Mouse (Mus musculus) midbrain, embryonic 10.5 days (tissue): ENCODE measurements around the gene Ipo7. TPM values are rescaled to one million over a fixed set of nuclear protein-coding genes. Genes with fewer than 3 reads are reported as not detected.
"Not testable (repeated sequence)": the region's sequence is repeated elsewhere in the genome, so short reads cannot be mapped to it uniquely, and the experiment has no call there.

Source experiments
- DNase-seq: peaks from one replicate; pipeline ENCODE4 v3.0.0-alpha.2; 2017; ENCODE audit warnings: low spot score
- H3K27ac ChIP-seq: fragments of 300-500 bp; sonication (generic); replicated peaks from 2 replicates; pipeline ENCODE4 v1.5.1; 2016; ENCODE audit warnings: mild to moderate bottlenecking
- H3K27me3 ChIP-seq: fragments of 300-500 bp; sonication (generic); 2 replicates; pipeline ENCODE4 v1.6.1; 2016; ENCODE audit warnings: low read depth, mild to moderate bottlenecking; ENCODE audit not compliant: poor library complexity, severe bottlenecking
- H3K36me3 ChIP-seq: fragments of 300-500 bp; sonication (generic); 2 replicates; pipeline ENCODE4 v1.6.1; 2016; ENCODE audit warnings: mild to moderate bottlenecking, moderate library complexity
- H3K4me1 ChIP-seq: fragments of 300-500 bp; sonication (generic); 2 replicates; pipeline ENCODE4 v1.6.1; 2016
- H3K4me3 ChIP-seq: fragments of 300-500 bp; sonication (generic); 2 replicates; pipeline ENCODE4 v1.5.1; 2016; ENCODE audit warnings: mild to moderate bottlenecking, moderate library complexity
- H3K9me3 ChIP-seq: fragments of 300-500 bp; sonication (generic); replicated peaks from 2 replicates; pipeline ENCODE4 v1.6.1; 2016; ENCODE audit warnings: mild to moderate bottlenecking
- WGBS: fragments of 180-500 bp; shearing (Covaris S2); methylation state at CpG from one replicate; pipeline ENCODE4 v1.1.7; 2016; 5-methylcytosine and 5-hydroxymethylcytosine counted together
- polyA plus RNA-seq: library from polyadenylated mRNA; unstranded; fragments of >200 nt; fragmentation: Nextera tagmentation; extraction: Ambion mirVana; gene quantifications from 2 replicates; pipeline ENCODE4 v1.2.1, GENCODE M21; 2016

The Ipo7 gene
- polyA plus RNA-seq, 1 experiment from 2014 or later = 54.1 TPM

DNA sequence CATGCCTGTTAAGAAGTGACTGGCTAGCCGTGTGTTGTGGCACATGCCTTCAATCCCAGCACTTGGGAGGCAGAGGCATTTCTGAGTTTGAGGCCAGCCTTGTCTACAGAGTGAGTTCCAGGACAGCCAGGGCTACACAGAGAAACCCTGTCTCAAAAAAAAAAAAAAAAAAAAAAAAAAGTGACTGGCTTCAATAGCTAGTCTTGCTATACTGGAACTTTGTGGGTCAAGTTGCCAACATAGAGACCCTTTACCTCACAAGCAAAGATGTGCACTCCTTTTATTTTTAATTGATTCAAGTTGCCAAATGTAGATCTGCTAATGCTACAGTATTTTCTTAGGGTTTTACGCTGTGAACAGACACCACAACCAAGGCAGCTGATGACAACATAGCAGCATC is 39.6 kb downstream of the Ipo7 start:
- Histone ChIP-seq H3K4me1 (peaks cover 13% of the 10 kb centered on the region), H3K36me3 (peaks cover 74% of the 10 kb centered on the region)
- H3K9me3 ChIP-seq, H3K27me3 ChIP-seq, H3K4me3 ChIP-seq, DNase-seq, H3K27ac ChIP-seq: not testable (repeated sequence)
- WGBS = 86% methylated on average over 2 of the region's 2 CpGs

DNA sequence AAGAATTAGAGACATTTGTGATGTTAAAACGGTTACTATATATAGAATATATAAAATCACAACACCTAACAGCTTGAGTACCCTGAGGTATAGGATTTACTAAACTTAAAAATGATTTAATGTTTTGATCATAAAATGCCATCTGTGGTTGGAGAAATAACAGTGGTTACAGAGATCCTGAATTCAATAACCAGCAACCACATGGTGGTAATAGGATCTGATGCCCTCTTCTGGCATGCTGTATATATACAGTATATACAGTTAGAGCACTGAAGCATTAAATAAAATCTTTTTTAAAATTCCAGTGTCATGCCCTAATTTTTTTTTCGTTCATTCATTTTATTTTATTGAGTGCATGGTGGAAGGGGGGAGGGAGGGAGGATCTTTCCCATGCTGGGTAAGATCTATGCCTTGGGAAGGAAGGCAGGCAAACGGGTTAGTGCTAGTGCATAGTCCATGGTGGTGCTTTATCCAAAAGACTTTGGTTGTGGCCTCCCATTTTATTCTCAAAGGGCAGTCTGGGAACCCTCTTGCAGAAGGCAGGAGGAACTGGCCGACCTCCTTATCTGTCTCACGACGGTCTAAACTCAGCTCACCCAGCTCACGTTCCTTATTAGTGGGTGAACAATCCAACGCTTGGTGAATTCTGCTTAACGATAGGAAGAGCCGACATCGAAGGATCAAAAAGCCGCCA is 41.2 kb downstream of the Ipo7 start:
- Histone ChIP-seq H3K27ac (no peak overlapping the region), H3K36me3 (peaks cover 68% of the 10 kb centered on the region), H3K9me3 (no peaks in the 10 kb centered on the region), H3K4me3 (peak overlapping the region; percentile 72; the same call in 1 of the 2 replicates), H3K27me3 (no peaks in the 10 kb centered on the region), H3K4me1 (peaks cover 20% of the 10 kb centered on the region)
- DNase-seq = peak; percentile 23
- WGBS = 93% methylated on average over 12 of the region's 12 CpGs

DNA sequence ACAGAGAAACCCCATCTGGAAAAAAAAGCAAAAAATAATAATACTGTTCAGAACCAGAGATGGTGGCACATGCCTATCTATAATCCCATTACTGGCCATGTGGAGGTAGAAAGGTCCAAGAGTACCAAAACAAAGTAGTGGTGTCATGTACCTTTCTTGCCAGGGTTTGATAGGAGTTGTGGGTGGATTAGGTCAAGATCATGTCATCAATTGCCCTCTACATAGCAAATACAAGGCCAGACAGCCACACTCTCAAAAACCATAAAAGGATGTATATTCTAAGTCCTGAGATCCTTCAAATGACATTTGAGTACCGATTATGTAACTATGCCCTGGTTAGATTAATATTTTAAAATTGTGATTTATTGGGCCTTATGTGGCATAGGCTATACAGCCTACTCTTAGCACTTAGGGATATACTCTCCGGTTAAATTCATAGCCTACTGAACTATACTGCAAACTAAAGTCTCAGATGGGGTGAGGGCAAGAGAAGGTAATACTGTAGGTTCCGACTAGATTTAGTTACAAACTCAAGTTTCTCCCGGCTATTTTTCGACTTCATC is 42.1 kb downstream of the Ipo7 start:
- Histone ChIP-seq H3K27me3 (no peaks in the 10 kb centered on the region), H3K9me3 (no peaks in the 10 kb centered on the region), H3K4me1 (peaks cover 20% of the 10 kb centered on the region), H3K27ac (peak overlapping the region; percentile 98), H3K36me3 (peaks cover 61% of the 10 kb centered on the region), H3K4me3 (peak overlapping the region; percentile 72)
- 23% methylated on average over 5 of the region's 5 CpGs for WGBS
- no peak for DNase-seq

DNA sequence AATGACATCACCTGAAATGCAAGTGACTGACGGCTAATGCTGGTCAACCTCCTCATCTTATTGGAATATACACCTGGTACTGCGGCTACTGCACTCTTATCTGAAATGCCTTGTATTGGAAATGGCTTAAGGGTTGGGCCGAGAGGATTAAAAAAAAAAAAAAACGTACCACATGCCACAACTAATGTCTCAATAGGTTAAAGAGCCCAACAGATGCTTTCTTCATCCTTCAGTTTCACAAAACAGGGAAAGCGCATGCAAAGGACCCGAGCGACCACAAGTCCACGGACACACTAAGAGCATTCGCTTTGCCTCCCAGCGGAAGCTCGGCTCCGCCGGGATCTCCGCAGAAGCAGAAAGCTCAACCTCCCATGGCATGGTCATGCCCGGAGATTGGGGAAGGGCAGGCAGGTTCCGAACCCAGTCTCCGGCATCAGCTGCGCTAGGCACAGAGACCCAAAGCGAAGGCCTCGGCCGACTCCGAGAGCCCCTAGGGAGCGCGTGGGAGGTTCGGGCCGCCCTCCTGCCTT is 42.7 kb downstream of the Ipo7 start:
- no peak for DNase-seq
- peak overlapping the region; percentile 72 for H3K4me3 ChIP-seq
- peaks cover 60% of the 10 kb centered on the region for H3K36me3 ChIP-seq
- no peaks in the 10 kb centered on the region for H3K9me3 ChIP-seq
- H3K4me1 ChIP-seq = peaks cover 20% of the 10 kb centered on the region
- H3K27me3 ChIP-seq = no peaks in the 10 kb centered on the region
- peak overlapping the region; percentile 98 for H3K27ac ChIP-seq
- under 1% methylated on average over 26 of the region's 26 CpGs for whole genome bisulfite sequencing

DNA sequence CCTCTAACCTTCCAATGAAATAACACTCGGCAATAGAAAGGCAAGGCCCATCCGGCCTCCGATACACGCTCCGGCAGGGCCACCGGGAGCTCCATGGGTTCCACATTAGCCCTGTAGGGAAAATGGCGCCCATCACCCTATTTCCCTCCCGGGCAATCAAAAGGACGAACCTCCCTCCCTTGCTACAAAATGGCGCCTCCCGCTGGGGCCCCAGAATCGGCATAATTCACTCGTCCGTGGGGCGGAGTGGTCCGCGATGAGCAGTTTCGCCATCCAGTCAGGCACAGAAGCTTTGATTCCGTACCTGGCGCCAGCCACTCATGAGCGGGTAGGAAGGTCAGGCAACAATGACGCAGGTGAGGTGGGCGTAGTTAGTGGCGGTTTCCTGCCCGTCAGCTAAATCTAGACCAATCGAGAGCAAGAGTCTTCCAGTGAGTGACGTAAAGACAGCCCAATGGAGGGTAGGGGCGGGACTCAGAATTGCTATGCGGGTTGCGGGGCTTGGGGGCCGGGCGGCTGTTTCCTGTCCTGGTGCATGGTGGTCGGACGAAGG is 43.2 kb downstream of the Ipo7 start, which contains the start of gene Zfp143:
Zfp143 (plus strand) TSS at position 19 of the 553 bp plus-strand sequence.
- peak; percentile 100 for DNase-seq
- 0% methylated on average over 34 of the region's 34 CpGs for WGBS
- peak within 1 kb of the TSS; percentile 72 for H3K4me3 ChIP-seq
- H3K9me3 ChIP-seq = no peaks in the 10 kb centered on the region
- peaks cover 20% of the 10 kb centered on the region for H3K4me1 ChIP-seq
- peak within 1 kb of the TSS; percentile 98 for H3K27ac ChIP-seq
- H3K36me3 ChIP-seq = peaks cover 60% of the 10 kb centered on the region
- H3K27me3 ChIP-seq = no peaks in the 10 kb centered on the region

DNA sequence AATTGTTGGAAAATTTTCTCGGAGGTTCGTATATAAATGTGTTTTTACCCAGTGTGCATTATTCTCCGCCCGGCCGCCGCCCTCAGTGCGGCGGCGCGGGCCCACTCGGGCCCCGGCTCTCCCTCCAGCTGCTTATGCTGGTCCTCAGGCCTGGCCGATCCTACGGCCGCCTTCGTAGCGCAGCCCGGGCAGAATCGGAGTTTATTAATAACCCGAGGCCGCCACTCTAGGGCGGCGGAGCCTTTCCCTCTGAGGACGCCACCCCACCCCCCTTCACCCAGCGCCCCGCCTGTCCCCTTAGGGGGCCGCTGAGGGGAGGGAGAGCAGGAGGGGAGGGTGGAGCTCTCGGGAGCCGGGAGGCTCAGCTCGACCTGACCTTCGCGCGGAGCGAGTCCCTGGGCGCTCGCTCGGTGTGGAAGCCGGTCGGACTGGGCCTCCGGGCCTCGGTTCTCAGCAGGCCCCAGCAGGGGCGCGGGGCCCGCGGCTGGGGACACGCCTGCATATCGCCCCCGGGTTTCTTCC is 43.7 kb downstream of the Ipo7 start:
- H3K36me3 ChIP-seq = peaks cover 60% of the 10 kb centered on the region
- WGBS = under 1% methylated on average over 48 of the region's 48 CpGs
- peak overlapping the region; percentile 98 for H3K27ac ChIP-seq
- peaks cover 20% of the 10 kb centered on the region for H3K4me1 ChIP-seq
- no peaks in the 10 kb centered on the region for H3K27me3 ChIP-seq
- H3K9me3 ChIP-seq = no peaks in the 10 kb centered on the region
- peak; percentile 87 for DNase-seq
- H3K4me3 ChIP-seq = peak overlapping the region; percentile 72

DNA sequence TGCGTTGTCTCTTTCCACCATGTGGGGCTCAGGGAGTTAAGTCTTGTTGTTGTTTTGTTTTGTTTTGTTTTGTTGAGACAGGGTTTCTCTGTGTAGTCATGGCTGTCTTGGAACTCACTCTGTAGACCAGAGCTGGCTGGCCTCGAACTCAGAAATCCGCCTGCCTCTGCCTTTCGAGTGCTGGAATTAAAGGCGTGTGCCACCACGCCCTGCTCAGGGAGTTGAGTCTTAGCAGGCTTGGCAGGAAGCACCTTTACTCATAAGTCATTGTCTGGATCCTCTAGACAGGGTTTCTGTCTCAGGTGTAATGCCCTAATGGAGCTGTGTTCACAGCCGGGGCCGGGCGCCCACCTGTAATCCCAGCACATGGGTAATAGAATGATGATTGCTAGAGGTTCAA is 45.7 kb downstream of the Ipo7 start:
- 96% methylated on average over 9 of the region's 9 CpGs for WGBS
- Histone ChIP-seq H3K4me3 (0 out of 2 replicates have a peak overlapping the region, but pooled peaks have one; percentile 72), H3K36me3 (peaks cover 60% of the 10 kb centered on the region), H3K4me1 (peaks cover 20% of the 10 kb centered on the region), H3K27ac (no peak overlapping the region), H3K27me3 (no peaks in the 10 kb centered on the region), H3K9me3 (no peaks in the 10 kb centered on the region)
- no peak for DNase-seq

DNA sequence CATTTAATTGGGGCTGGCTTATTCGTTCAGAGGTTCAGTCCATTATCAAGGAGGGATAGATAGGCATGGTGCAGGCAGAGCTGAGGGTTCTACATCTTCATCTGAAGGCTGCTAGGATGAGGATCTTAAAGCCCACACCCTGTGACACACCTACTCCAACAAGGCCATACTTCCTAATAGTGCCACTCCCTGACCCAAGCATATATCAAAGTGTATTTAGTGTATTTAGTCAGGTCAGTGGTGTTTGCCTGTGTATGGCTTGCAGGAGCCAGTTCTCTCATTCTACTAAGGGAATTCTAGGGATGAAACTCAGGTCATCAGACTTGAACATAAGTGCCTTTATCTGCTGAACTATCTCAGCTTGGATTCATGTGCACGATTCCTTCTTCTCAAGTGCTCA is 51.0 kb downstream of the Ipo7 start:
- Histone ChIP-seq H3K4me3 (no peak overlapping the region), H3K4me1 (no peaks in the 10 kb centered on the region), H3K27ac (no peak overlapping the region), H3K36me3 (peaks cover 90% of the 10 kb centered on the region), H3K9me3 (no peaks in the 10 kb centered on the region), H3K27me3 (no peaks in the 10 kb centered on the region)
- no peak for DNase-seq
- 94% methylated on average over 2 of the region's 2 CpGs for WGBS

DNA sequence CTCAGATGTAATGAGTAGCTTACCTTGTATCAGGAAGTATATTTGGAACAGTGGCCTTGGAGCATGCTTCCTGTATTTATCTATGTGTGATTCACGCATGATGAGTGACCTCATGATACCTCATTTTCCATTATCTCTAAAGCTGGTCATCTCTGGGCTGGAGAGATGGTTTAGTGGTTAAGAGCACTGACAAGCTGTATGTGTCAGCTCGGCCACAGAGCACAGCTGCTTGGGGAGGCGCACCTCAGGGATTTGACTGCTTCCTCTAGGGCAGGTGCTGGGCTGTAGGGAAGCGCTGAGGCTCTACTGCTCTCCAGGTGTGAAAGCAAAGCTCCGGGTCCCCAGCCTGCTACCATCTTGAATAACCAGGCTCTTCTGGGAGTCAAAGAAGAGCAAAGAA is 60.1 kb downstream of the Ipo7 start:
- WGBS = 96% methylated on average over 5 of the region's 5 CpGs
- Histone ChIP-seq H3K27me3 (no peaks in the 10 kb centered on the region), H3K36me3 (peaks cover 99% of the 10 kb centered on the region), H3K4me3 (no peak overlapping the region), H3K4me1 (no peaks in the 10 kb centered on the region), H3K27ac (no peak overlapping the region), H3K9me3 (peaks cover 4% of the 10 kb centered on the region; the same call in 1 of the 2 replicates)
- no peak for DNase-seq

DNA sequence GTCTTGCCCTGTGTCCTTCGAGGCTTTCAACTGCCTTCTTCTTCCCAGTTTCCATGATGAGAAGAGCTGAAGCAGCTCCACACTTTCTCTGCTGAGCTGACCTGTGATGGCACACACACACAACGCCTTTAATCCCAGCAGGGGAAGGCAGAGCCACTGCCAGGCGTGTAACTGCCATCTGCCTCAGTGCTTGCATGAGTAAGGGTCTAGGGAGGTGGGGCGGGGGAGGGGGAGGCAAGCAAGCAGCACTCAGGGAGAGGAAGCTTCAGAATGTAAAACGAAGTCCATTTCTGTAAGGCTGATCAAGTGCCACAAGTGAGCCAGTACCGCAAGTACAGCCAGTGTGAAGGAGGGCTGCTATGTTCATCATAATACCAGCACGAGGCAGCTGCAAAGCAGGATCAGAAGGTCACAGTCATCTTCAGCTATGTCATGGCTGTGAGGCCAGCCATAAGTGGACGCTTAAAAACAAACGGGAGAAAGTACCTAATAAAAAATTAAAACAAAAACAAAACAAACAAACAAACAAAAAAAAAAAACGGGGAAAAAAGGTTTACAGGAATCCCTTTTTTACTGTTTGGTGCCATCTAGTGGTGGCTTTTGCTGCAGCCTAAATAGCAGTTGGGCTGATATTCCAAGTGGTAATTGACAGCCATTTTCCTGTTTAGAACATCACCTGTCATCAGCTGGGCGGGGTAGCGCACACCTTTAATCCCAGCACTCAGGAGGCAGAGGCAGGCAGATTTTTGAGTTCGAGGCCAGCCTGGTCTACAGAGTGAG is 65.5 kb downstream of the Ipo7 start:
- WGBS = 79% methylated on average over 13 of the region's 13 CpGs
- Histone ChIP-seq H3K9me3 (peaks cover 4% of the 10 kb centered on the region; the same call in 1 of the 2 replicates), H3K36me3 (peaks cover 100% of the 10 kb centered on the region), H3K27ac (no peak overlapping the region), H3K4me1 (no peaks in the 10 kb centered on the region), H3K4me3 (no peak overlapping the region), H3K27me3 (no peaks in the 10 kb centered on the region)
- DNase-seq = peak; percentile 34

DNA sequence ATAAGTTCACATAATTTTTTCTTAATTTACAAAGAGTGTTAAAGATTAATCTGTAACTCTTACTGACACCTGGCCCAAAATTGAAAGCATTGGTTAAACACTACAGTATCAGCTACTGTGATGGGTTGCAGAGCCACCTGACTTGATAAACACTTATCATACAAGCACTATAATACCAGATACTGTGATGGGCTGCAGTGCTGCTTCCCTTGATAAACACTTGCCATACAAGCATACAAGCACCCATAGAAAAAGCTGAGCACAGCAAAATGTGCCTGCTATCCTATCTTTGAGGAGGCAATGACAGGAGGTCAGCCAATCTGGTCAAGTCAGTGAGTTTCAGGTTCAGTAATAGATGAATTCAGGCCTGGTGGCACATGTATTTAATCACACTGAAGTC is 67.1 kb downstream of the Ipo7 start:
- Histone ChIP-seq H3K4me1 (no peaks in the 10 kb centered on the region), H3K4me3 (no peak overlapping the region), H3K27me3 (no peaks in the 10 kb centered on the region), H3K36me3 (peaks cover 100% of the 10 kb centered on the region), H3K27ac (no peak overlapping the region), H3K9me3 (peaks cover 4% of the 10 kb centered on the region; the same call in 1 of the 2 replicates)
- DNase-seq = no peak

DNA sequence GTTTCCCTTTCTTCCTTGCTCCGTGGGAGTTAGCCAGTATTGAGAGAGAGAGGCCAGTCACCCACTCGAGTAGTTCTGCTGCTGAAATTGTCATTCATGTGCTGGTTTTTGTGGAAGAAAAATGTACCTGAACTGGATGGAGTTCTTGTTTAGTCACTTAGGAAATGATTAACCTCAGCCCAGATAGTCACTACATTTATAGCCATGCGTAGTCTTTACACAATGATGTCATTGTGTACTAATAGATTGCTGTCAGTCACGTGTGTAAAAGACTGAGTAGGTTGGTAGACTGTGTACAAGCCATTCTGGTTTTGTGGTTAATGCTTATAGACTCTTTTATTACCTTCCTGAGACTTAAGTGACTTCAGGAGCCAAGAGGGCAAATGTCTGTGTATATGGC is 69.8 kb downstream of the Ipo7 start:
- peaks cover 100% of the 10 kb centered on the region for H3K36me3 ChIP-seq
- WGBS = 95% methylated on average over 4 of the region's 4 CpGs

More for the DNA sequence above, 69.8 kb downstream of the Ipo7 start:
- no peaks in the 10 kb centered on the region for H3K9me3 ChIP-seq
- no peak for DNase-seq
- no peak overlapping the region for H3K4me3 ChIP-seq
- H3K4me1 ChIP-seq = no peaks in the 10 kb centered on the region
- no peak overlapping the region for H3K27ac ChIP-seq
- H3K27me3 ChIP-seq = no peaks in the 10 kb centered on the region
